Mouse (Mus musculus) stomach, embryonic 15.5 days (tissue): ENCODE measurements around the gene Mapk9. TPM values are rescaled to one million over a fixed set of nuclear protein-coding genes. Genes with fewer than 3 reads are reported as not detected.

Experiments
- ATAC-seq: fragments of 200-750 bp; cut with Nextera tagmentation; 2 replicates; pipeline ENCODE4 v1.8.0; 2017; ENCODE audit warnings: low read depth, moderate number of reproducible peaks, moderate TSS enrichment; ENCODE audit not compliant: insufficient read depth, low FRiP score
- H3K27ac ChIP-seq: fragments of 300-500 bp; sonication (generic); 2 replicates; pipeline ENCODE4 v1.5.1; 2015; ENCODE audit warnings: mild to moderate bottlenecking, inconsistent platforms
- H3K27me3 ChIP-seq: fragments of 300-500 bp; sonication (generic); replicated peaks from 2 replicates; pipeline ENCODE4 v1.6.1; 2015; ENCODE audit warnings: inconsistent platforms
- H3K36me3 ChIP-seq: fragments of 300-500 bp; sonication (generic); 2 replicates; pipeline ENCODE4 v1.6.1; 2015; ENCODE audit warnings: inconsistent platforms
- H3K4me1 ChIP-seq: fragments of 300-500 bp; sonication (generic); 2 replicates; pipeline ENCODE4 v1.6.1; 2015; ENCODE audit warnings: inconsistent platforms
- H3K4me2 ChIP-seq: fragments of 300-500 bp; sonication (generic); 2 replicates; pipeline ENCODE4 v1.6.1; 2015; ENCODE audit warnings: mild to moderate bottlenecking, inconsistent platforms
- H3K4me3 ChIP-seq: fragments of 300-500 bp; sonication (generic); replicated peaks from 2 replicates; pipeline ENCODE4 v1.5.1; 2015; ENCODE audit warnings: inconsistent platforms
- H3K9ac ChIP-seq: fragments of 300-500 bp; sonication (generic); 2 replicates; pipeline ENCODE4 v1.6.1; 2015; ENCODE audit warnings: inconsistent platforms
- H3K9me3 ChIP-seq: fragments of 300-500 bp; sonication (generic); 2 replicates; pipeline ENCODE4 v1.6.1; 2016; ENCODE audit warnings: inconsistent platforms
- WGBS: fragments of 180-500 bp; shearing (Covaris S2); methylation state at CpG from one replicate; pipeline ENCODE4 v1.1.7; 2015; 5-methylcytosine and 5-hydroxymethylcytosine counted together
- polyA plus RNA-seq: library from polyadenylated mRNA; unstranded; fragments of >200 nt; fragmentation: Nextera tagmentation; extraction: Ambion mirVana; gene quantifications from 2 replicates; pipeline ENCODE4 v1.2.1, GENCODE M21; 2015

Mapk9 gene
- polyA plus RNA-seq, 1 experiment from 2014 or later, result 31.3 TPM

DNA sequence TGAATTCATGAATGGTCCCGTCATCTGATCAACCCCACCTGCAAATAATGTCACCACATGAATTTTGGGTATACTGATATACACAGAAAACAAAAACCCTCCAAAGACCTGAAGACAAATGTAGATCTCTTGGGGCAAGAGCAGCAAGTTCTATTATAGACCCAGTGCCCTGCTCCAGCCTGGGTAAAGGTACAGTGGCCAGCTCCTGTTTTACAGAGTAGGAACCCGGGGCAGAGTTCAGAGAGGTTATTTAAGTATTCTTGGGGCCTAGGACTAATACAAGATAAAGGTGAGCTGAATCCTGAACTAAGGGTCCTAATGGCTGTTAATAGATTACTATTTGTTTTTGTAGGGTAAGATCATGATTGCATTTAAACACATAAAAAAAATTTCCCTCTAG lies 25.0 kb upstream of the Mapk9 start:
- Histone ChIP-seq H3K4me3 (no peak overlapping the region), H3K36me3 (no peaks in the 10 kb centered on the region), H3K9ac (no peak overlapping the region), H3K27ac (no peak overlapping the region), H3K27me3 (no peaks in the 10 kb centered on the region), H3K4me1 (no peaks in the 10 kb centered on the region), H3K9me3 (no peaks in the 10 kb centered on the region), H3K4me2 (no peak overlapping the region)
- ATAC-seq, result no peak
- 79% methylated on average over 2 of the region's 2 CpGs for whole genome bisulfite sequencing

- Histone ChIP-seq H3K36me3 (no peaks in the 10 kb centered on the region), H3K27ac (no peak overlapping the region), H3K27me3 (no peaks in the 10 kb centered on the region), H3K9ac (no peak overlapping the region), H3K4me3 (no peak overlapping the region), H3K4me2 (no peak overlapping the region), H3K4me1 (no peaks in the 10 kb centered on the region), H3K9me3 (no peaks in the 10 kb centered on the region)
- ATAC-seq, result no peak
- 93% methylated on average over 2 of the region's 2 CpGs for WGBS
These were observed 24.2 kb upstream of the Mapk9 start for GRCm38 (mm10) chr11:49822337-49822736.

DNA sequence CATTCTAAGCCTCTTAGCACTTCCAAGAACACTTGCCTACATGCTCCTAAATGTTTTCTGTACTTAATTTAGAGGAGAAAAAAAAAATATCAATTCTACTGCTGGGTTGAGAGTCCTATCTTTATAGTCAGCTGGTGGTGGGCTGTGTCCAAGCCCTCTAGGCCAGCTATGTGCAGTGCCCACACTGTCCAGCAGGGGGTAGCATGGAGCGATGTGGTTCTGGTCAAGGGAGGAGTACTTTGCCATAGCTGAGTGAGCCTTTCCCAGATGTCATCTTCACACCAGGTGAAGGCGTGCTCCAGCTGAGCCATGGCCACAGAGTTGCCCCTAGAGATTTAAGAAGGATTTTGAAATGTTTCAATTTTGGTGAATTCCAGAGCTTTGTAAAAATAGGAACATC lies 21.7 kb upstream of the Mapk9 start:
- Histone ChIP-seq H3K27ac (no peak overlapping the region), H3K36me3 (no peaks in the 10 kb centered on the region), H3K9me3 (no peaks in the 10 kb centered on the region), H3K27me3 (no peaks in the 10 kb centered on the region), H3K4me1 (0 out of 2 replicates have a peak, but pooled peaks cover 8% of the 10 kb centered on the region), H3K4me3 (no peak overlapping the region), H3K4me2 (no peak overlapping the region), H3K9ac (no peak overlapping the region)
- WGBS, result 49% methylated on average over 2 of the region's 2 CpGs
- ATAC-seq, result peak; percentile 33; the same call in 1 of the 2 replicates

DNA sequence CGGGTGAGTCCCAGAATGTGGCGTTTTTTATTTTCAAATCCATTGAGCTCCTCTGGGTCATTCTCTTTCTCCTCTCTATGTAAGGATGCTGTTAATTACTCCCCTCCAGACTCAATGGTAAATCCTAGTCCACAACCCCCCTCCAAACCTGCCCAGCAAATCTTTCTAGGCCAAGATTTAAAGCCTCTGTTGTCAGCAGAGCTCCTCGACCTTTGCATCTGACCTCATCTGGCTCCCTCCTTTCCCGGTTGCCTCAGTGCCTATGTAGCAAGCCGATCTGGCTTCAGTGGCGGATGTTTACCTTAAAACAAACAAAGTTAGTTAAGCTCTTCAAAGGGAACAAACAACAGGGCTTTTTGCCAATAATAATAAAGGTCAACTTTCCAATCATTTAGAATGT lies 19.3 kb upstream of the Mapk9 start:
- Histone ChIP-seq H3K27me3 (no peaks in the 10 kb centered on the region), H3K4me2 (no peak overlapping the region), H3K9ac (no peak overlapping the region), H3K27ac (no peak overlapping the region), H3K4me1 (0 out of 2 replicates have a peak, but pooled peaks cover 8% of the 10 kb centered on the region), H3K4me3 (no peak overlapping the region), H3K9me3 (no peaks in the 10 kb centered on the region), H3K36me3 (0 out of 2 replicates have a peak, but pooled peaks cover 4% of the 10 kb centered on the region)
- 30% methylated on average over 6 of the region's 6 CpGs for WGBS
- no peak for ATAC-seq

DNA sequence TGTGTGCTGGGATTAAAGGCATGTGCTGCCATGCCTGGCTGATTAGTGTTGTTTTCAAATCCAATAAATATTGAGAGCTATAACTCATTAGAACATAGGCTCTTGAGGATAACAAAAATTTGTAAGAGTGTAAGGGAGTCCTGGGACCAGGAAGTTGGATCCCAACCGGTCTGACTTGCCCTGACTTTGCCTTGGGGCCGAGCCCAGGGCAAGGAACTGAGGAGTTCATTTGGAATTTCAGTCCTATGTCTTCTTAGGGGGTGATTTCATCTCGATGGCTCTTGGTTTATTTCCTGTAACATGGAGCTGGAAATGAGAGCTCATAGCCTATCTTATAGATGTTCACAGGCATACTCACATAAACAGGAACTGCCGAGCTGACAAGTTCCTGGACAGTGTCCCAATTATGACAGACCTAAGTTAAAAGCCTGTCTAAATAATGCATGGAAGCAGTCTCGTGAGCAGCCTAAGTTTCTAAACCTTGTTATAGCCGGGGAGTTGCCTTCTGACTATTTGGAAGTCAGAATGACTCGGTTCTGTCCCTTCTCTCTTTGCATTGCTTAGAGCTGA lies 17.3 kb upstream of the Mapk9 start:
- Histone ChIP-seq H3K9ac (no peak overlapping the region), H3K36me3 (peaks cover 4% of the 10 kb centered on the region; the same call in 1 of the 2 replicates), H3K4me3 (no peak overlapping the region), H3K27ac (peak overlapping the region; percentile 75), H3K27me3 (no peaks in the 10 kb centered on the region), H3K4me2 (no peak overlapping the region; the same call in 1 of the 2 replicates), H3K9me3 (no peaks in the 10 kb centered on the region), H3K4me1 (0 out of 2 replicates have a peak, but pooled peaks cover 8% of the 10 kb centered on the region)
- peak; percentile 42; the same call in 1 of the 2 replicates for ATAC-seq
- 39% methylated on average over 7 of the region's 7 CpGs for WGBS

DNA sequence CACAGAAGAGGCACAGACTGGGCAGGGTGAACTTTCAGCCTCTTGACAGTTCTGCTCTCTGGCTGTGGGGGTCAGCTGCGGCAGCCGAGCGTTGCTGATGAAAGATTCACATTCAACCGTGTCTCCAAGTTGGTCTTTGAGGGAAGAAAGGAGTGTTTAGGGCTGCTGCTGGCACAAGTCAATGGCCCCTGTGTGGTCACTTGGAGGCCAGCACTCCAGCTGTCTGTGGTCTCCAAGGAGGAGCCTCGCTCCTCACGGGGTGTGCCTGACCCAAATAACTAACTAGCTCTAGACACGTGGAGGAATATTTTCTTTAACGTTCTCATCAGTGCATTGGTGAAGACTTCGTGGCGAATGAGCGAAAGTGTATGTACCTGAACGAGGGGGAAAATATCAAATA lies 14.6 kb upstream of the Mapk9 start:
- peaks cover 12% of the 10 kb centered on the region; the same call in 1 of the 2 replicates for H3K36me3 ChIP-seq
- no peak for ATAC-seq
- H3K27me3 ChIP-seq, result no peaks in the 10 kb centered on the region
- H3K4me3 ChIP-seq, result no peak overlapping the region
- 0 out of 2 replicates have a peak, but pooled peaks cover 8% of the 10 kb centered on the region for H3K4me1 ChIP-seq
- H3K9me3 ChIP-seq, result no peaks in the 10 kb centered on the region
- no peak overlapping the region for H3K27ac ChIP-seq
- 77% methylated on average over 12 of the region's 12 CpGs for WGBS
- H3K4me2 ChIP-seq, result no peak overlapping the region
- no peak overlapping the region for H3K9ac ChIP-seq

GRCm38 (mm10) chr11:49832962-49833361 lies 13.6 kb upstream of the Mapk9 start:
- Histone ChIP-seq H3K9ac (no peak overlapping the region), H3K9me3 (no peaks in the 10 kb centered on the region), H3K36me3 (peaks cover 12% of the 10 kb centered on the region; the same call in 1 of the 2 replicates), H3K4me3 (no peak overlapping the region), H3K4me2 (no peak overlapping the region), H3K27me3 (no peaks in the 10 kb centered on the region), H3K4me1 (0 out of 2 replicates have a peak, but pooled peaks cover 8% of the 10 kb centered on the region), H3K27ac (no peak overlapping the region)
- ATAC-seq, result no peak
- 82% methylated on average over 5 of the region's 5 CpGs for WGBS

DNA sequence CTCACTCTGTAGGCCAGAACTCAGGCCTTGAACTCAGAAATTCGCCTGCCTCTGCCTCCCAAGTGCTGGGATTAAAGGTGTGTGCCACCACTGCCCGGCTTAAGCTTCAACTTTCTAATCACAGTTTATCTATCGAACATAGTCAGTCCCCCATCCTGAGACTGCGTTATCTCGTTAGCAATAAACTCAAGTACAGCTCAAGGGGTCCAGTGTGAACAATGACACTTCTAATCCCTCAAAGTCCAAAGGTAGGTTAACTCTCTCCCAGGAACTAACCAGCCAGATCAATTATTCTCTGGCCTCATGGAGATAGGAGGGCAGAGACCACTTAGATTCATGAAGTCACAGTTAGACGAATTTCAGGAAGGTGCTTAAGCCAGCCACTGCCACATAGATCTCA lies 12.3 kb upstream of the Mapk9 start:
- no peak overlapping the region for H3K9ac ChIP-seq
- no peak overlapping the region for H3K27ac ChIP-seq
- WGBS, result 89% methylated on average over 6 of the region's 6 CpGs
- ATAC-seq, result no peak
- H3K4me3 ChIP-seq, result no peak overlapping the region
- H3K36me3 ChIP-seq, result peaks cover 12% of the 10 kb centered on the region; the same call in 1 of the 2 replicates
- no peak overlapping the region for H3K4me2 ChIP-seq
- no peaks in the 10 kb centered on the region for H3K9me3 ChIP-seq
- 0 out of 2 replicates have a peak, but pooled peaks cover 5% of the 10 kb centered on the region for H3K4me1 ChIP-seq
- no peaks in the 10 kb centered on the region for H3K27me3 ChIP-seq

GRCm38 (mm10) chr11:49835257-49835956 lies 11.1 kb upstream of the Mapk9 start:
- 91% methylated on average over 11 of the region's 11 CpGs for WGBS
- Histone ChIP-seq H3K27ac (no peak overlapping the region), H3K4me3 (no peak overlapping the region), H3K9me3 (no peaks in the 10 kb centered on the region), H3K4me1 (no peaks in the 10 kb centered on the region), H3K36me3 (peaks cover 12% of the 10 kb centered on the region; the same call in 1 of the 2 replicates), H3K9ac (no peak overlapping the region), H3K4me2 (no peak overlapping the region), H3K27me3 (no peaks in the 10 kb centered on the region)
- ATAC-seq, result no peak

DNA sequence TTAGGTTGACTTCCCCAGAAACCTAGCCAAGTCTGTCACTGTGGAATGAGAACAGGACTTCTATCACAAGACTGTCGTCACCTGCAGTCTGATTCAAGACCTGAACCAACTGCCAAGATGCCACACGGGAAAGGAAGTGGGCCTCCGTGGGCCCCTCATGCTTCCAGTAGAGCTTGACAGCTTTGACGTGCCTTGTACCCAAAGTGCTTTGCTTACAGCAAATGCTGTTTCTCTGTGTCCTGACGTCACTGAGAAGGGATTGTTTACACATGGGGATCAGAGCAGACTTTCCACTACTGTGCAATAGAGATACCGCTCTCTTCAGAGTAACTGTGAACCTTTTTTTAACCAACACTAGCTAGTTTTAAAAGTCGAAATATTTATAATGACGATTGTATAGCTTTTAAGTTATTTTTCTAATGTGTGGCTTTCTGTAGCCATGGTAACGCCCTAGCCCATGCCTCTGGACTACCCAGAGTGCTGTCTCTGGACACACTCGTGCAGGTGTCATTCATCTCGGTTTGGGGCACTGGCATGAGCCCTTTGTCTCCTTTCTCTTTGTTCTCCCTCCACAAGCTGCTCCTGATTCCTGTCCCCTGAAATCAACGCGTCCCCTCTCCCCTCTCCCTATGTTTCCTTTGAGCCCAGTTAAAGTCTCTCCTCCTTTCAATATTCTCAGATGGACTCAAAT lies 8.7 kb upstream of the Mapk9 start:
- H3K4me1 ChIP-seq, result no peaks in the 10 kb centered on the region
- H3K9me3 ChIP-seq, result no peaks in the 10 kb centered on the region
- no peaks in the 10 kb centered on the region for H3K27me3 ChIP-seq
- no peak overlapping the region for H3K4me3 ChIP-seq
- no peak overlapping the region for H3K9ac ChIP-seq
- H3K4me2 ChIP-seq, result no peak overlapping the region
- peaks cover 8% of the 10 kb centered on the region; the same call in 1 of the 2 replicates for H3K36me3 ChIP-seq
- no peak; the same call in 1 of the 2 replicates for ATAC-seq
- no peak overlapping the region for H3K27ac ChIP-seq
- WGBS, result 49% methylated on average over 13 of the region's 13 CpGs

DNA sequence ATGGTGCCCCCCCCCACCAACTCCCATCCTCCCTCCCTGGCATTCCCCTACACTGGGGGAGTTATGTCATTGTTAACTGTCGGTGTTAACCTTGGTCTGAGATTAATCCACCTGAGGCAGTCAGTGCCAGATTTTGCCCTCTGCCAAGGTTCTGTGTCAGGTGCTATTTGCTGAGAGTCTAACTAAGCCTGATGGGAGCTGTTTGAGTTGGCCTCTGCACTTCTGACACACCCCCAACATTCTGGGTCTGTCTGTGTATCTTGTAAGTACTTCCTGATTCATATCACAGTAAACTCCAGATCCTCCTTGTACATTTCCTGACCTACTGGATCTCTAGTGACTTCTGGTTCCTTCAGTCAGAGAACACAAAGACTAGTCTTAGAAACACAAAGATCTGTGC lies 5.9 kb upstream of the Mapk9 start:
- H3K27ac ChIP-seq, result no peak overlapping the region
- no peaks in the 10 kb centered on the region for H3K4me1 ChIP-seq

DNA sequence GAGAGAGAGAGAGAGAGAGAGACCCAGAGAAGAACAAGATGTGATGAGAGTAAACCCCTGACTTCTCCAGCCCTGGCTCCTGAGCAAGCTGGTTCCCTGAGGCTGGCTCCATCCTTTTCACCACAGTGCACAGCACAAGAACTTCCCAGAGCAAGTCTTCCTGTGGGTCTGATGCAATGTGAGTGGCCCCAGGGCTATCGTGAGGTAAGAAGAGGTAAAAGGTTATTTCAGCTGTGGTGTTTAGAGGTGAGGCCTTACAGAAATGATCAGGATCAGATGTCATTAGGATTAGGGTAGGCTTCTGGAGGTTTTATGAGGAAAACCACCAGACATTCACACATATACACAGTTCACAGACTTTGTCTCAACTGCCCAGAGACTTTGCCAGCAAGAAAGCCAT lies 4.7 kb upstream of the Mapk9 start:
- Histone ChIP-seq H3K9me3 (no peaks in the 10 kb centered on the region), H3K36me3 (no peaks in the 10 kb centered on the region), H3K27me3 (no peaks in the 10 kb centered on the region), H3K4me2 (no peak overlapping the region), H3K4me3 (no peak overlapping the region), H3K27ac (no peak overlapping the region), H3K4me1 (peaks cover 4% of the 10 kb centered on the region; the same call in 1 of the 2 replicates), H3K9ac (no peak overlapping the region)
- WGBS, result 63% methylated on average over 1 of the region's 1 CpGs
- no peak for ATAC-seq

More for the DNA sequence above, 5.9 kb upstream of the Mapk9 start:
- no peak overlapping the region for H3K9ac ChIP-seq
- WGBS, result 55% methylated on average over 1 of the region's 1 CpGs
- H3K27me3 ChIP-seq, result no peaks in the 10 kb centered on the region
- H3K4me2 ChIP-seq, result no peak overlapping the region
- no peaks in the 10 kb centered on the region for H3K36me3 ChIP-seq
- no peak overlapping the region for H3K4me3 ChIP-seq
- H3K9me3 ChIP-seq, result no peaks in the 10 kb centered on the region
- peak; percentile 74; the same call in 1 of the 2 replicates for ATAC-seq
